Mouse (Mus musculus) limb, embryonic 13.5 days (tissue): Measurements from ENCODE around the gene Cgnl1. TPM values are rescaled to one million over a fixed set of nuclear protein-coding genes. Genes with fewer than 3 reads are reported as not detected.
A peak's percentile ranks its signal among the peaks of the same experiment; 100 is the strongest.

Experiments used
- ATAC-seq: fragments of 200-750 bp; cut with Nextera tagmentation; 2 replicates; pipeline ENCODE4 v1.8.0; 2017; ENCODE audit warnings: low read depth, moderate number of reproducible peaks, moderate TSS enrichment; ENCODE audit not compliant: low FRiP score
- H3K27ac ChIP-seq: fragments of 300-500 bp; sonication (generic); 2 replicates; pipeline ENCODE4 v1.5.1; 2015; ENCODE audit warnings: inconsistent platforms, mild to moderate bottlenecking, moderate library complexity
- H3K27me3 ChIP-seq: fragments of 300-500 bp; sonication (generic); 2 replicates; pipeline ENCODE4 v1.6.1; 2015; ENCODE audit warnings: mild to moderate bottlenecking, inconsistent platforms
- H3K36me3 ChIP-seq: fragments of 300-500 bp; sonication (generic); 2 replicates; pipeline ENCODE4 v1.6.1; 2015; ENCODE audit warnings: inconsistent platforms, mild to moderate bottlenecking, moderate library complexity
- H3K4me1 ChIP-seq: fragments of 300-500 bp; sonication (generic); 2 replicates; pipeline ENCODE4 v1.6.1; 2015; ENCODE audit warnings: inconsistent platforms
- H3K4me2 ChIP-seq: fragments of 300-500 bp; sonication (generic); replicated peaks from 2 replicates; pipeline ENCODE4 v1.6.1; 2015; ENCODE audit warnings: inconsistent platforms, mild to moderate bottlenecking, moderate library complexity
- H3K4me3 ChIP-seq: fragments of 300-500 bp; sonication (generic); 2 replicates; pipeline ENCODE4 v1.5.1; 2015; ENCODE audit warnings: moderate library complexity, mild to moderate bottlenecking, inconsistent platforms
- H3K9ac ChIP-seq: fragments of 300-500 bp; sonication (generic); 2 replicates; pipeline ENCODE4 v1.6.1; 2015; ENCODE audit warnings: mild to moderate bottlenecking, inconsistent platforms
- H3K9me3 ChIP-seq: fragments of 300-500 bp; sonication (generic); 2 replicates; pipeline ENCODE4 v1.6.1; 2016; ENCODE audit warnings: inconsistent platforms
- WGBS: fragments of 180-500 bp; shearing (Covaris S2); methylation state at CpG from one replicate; pipeline ENCODE4 v1.1.7; 2015; 5-methylcytosine and 5-hydroxymethylcytosine counted together
- polyA plus RNA-seq: library from polyadenylated mRNA; unstranded; fragments of >200 nt; fragmentation: Nextera tagmentation; extraction: Ambion mirVana; gene quantifications from 2 replicates; pipeline ENCODE4 v1.2.1, GENCODE M21; 2015

Gene Cgnl1
- polyA plus RNA-seq, 1 experiment from 2014 or later: 13.6 TPM

GRCm38 (mm10) chr9:71805646-71806421 is 34.4 kb upstream of the Cgnl1 start:
- H3K4me3 ChIP-seq: no peak overlapping the region
- H3K27ac ChIP-seq: no peak overlapping the region
- whole genome bisulfite sequencing: 62% methylated on average over 6 of the region's 6 CpGs
- H3K9ac ChIP-seq: no peak overlapping the region
- peaks cover 11% of the 10 kb centered on the region for H3K4me1 ChIP-seq
- H3K36me3 ChIP-seq: no peaks in the 10 kb centered on the region
- no peaks in the 10 kb centered on the region; the same call in none of the 2 replicates for H3K27me3 ChIP-seq
- H3K4me2 ChIP-seq: no peak overlapping the region
- H3K9me3 ChIP-seq: no peaks in the 10 kb centered on the region
- no peak for ATAC-seq

- Histone ChIP-seq H3K27ac (no peak overlapping the region), H3K27me3 (no peaks in the 10 kb centered on the region; the same call in 1 of the 2 replicates), H3K36me3 (no peaks in the 10 kb centered on the region), H3K9me3 (no peaks in the 10 kb centered on the region), H3K4me1 (peaks cover 11% of the 10 kb centered on the region), H3K4me3 (no peak overlapping the region), H3K4me2 (no peak overlapping the region), H3K9ac (no peak overlapping the region)
- ATAC-seq: no peak
- 22% methylated on average over 6 of the region's 6 CpGs for WGBS
Observed at GRCm38 (mm10) chr9:71804116-71804515, 32.7 kb upstream of the Cgnl1 start.

- Histone ChIP-seq H3K4me2 (no peak overlapping the region), H3K36me3 (no peaks in the 10 kb centered on the region), H3K4me1 (peaks cover 6% of the 10 kb centered on the region), H3K4me3 (no peak overlapping the region), H3K9ac (no peak overlapping the region), H3K9me3 (no peaks in the 10 kb centered on the region), H3K27me3 (no peaks in the 10 kb centered on the region), H3K27ac (no peak overlapping the region)
- ATAC-seq: no peak
- WGBS: 52% methylated on average over 7 of the region's 7 CpGs
Observed at GRCm38 (mm10) chr9:71803281-71803680, 31.9 kb upstream of the Cgnl1 start.

- ATAC-seq: no peak
- no peak overlapping the region for H3K9ac ChIP-seq
- H3K4me1 ChIP-seq: peaks cover 6% of the 10 kb centered on the region
- H3K4me2 ChIP-seq: no peak overlapping the region
- no peak overlapping the region for H3K4me3 ChIP-seq
- no peak overlapping the region for H3K27ac ChIP-seq
- WGBS: 88% methylated on average over 5 of the region's 5 CpGs
- H3K36me3 ChIP-seq: no peaks in the 10 kb centered on the region
- no peaks in the 10 kb centered on the region for H3K9me3 ChIP-seq
- no peaks in the 10 kb centered on the region for H3K27me3 ChIP-seq
Observed at GRCm38 (mm10) chr9:71799598-71799997, 28.2 kb upstream of the Cgnl1 start.

GRCm38 (mm10) chr9:71798176-71798575 is 26.8 kb upstream of the Cgnl1 start:
- Histone ChIP-seq H3K27ac (no peak overlapping the region), H3K9ac (no peak overlapping the region), H3K4me1 (no peaks in the 10 kb centered on the region), H3K36me3 (no peaks in the 10 kb centered on the region), H3K27me3 (no peaks in the 10 kb centered on the region), H3K9me3 (no peaks in the 10 kb centered on the region), H3K4me2 (no peak overlapping the region), H3K4me3 (no peak overlapping the region)
- 74% methylated on average over 5 of the region's 5 CpGs for WGBS
- ATAC-seq: no peak

- H3K9me3 ChIP-seq: peaks cover 6% of the 10 kb centered on the region; the same call in 1 of the 2 replicates
- H3K9ac ChIP-seq: no peak overlapping the region
- WGBS: 93% methylated on average over 3 of the region's 3 CpGs
- no peak overlapping the region for H3K4me3 ChIP-seq
- H3K4me2 ChIP-seq: no peak overlapping the region
- H3K36me3 ChIP-seq: no peaks in the 10 kb centered on the region
- H3K27me3 ChIP-seq: no peaks in the 10 kb centered on the region
- H3K27ac ChIP-seq: no peak overlapping the region
- no peak for ATAC-seq
- 0 out of 2 replicates have a peak, but pooled peaks cover 2% of the 10 kb centered on the region for H3K4me1 ChIP-seq
Observed at GRCm38 (mm10) chr9:71777404-71777803, 6.0 kb upstream of the Cgnl1 start.

GRCm38 (mm10) chr9:71776337-71776736 is 4.9 kb upstream of the Cgnl1 start:
- Histone ChIP-seq H3K9ac (no peak overlapping the region), H3K4me1 (0 out of 2 replicates have a peak, but pooled peaks cover 2% of the 10 kb centered on the region), H3K27me3 (no peaks in the 10 kb centered on the region), H3K9me3 (peaks cover 6% of the 10 kb centered on the region; the same call in 1 of the 2 replicates), H3K4me2 (no peak overlapping the region), H3K36me3 (no peaks in the 10 kb centered on the region), H3K4me3 (no peak overlapping the region), H3K27ac (no peak overlapping the region)
- 59% methylated on average over 3 of the region's 3 CpGs for WGBS
- ATAC-seq: no peak

GRCm38 (mm10) chr9:71773563-71773962 is 2.2 kb upstream of the Cgnl1 start:
- 77% methylated on average over 9 of the region's 9 CpGs for WGBS

GRCm38 (mm10) chr9:71772338-71772737 is 936 bp upstream of the Cgnl1 start:
- H3K4me3 ChIP-seq: no peak overlapping the region
- peaks cover 22% of the 10 kb centered on the region for H3K4me1 ChIP-seq
- no peak for ATAC-seq
- H3K9ac ChIP-seq: no peak overlapping the region
- no peak overlapping the region for H3K27ac ChIP-seq
- H3K4me2 ChIP-seq: no peak overlapping the region
- peaks cover 3% of the 10 kb centered on the region; the same call in 1 of the 2 replicates for H3K9me3 ChIP-seq
- 65% methylated on average over 5 of the region's 5 CpGs for WGBS
- H3K27me3 ChIP-seq: peaks cover 9% of the 10 kb centered on the region; the same call in 1 of the 2 replicates
- H3K36me3 ChIP-seq: no peaks in the 10 kb centered on the region

More at GRCm38 (mm10) chr9:71773563-71773962, 2.2 kb upstream of the Cgnl1 start:
- Histone ChIP-seq H3K27me3 (peaks cover 9% of the 10 kb centered on the region; the same call in 1 of the 2 replicates), H3K36me3 (no peaks in the 10 kb centered on the region), H3K27ac (no peak overlapping the region), H3K4me2 (no peak overlapping the region), H3K4me3 (no peak overlapping the region), H3K9ac (no peak overlapping the region), H3K9me3 (peaks cover 6% of the 10 kb centered on the region; the same call in 1 of the 2 replicates), H3K4me1 (peaks cover 22% of the 10 kb centered on the region)
- no peak for ATAC-seq

- ATAC-seq: no peak
- WGBS: 2% methylated on average over 10 of the region's 10 CpGs
Observed at GRCm38 (mm10) chr9:71770484-71770883, 918 bp downstream of the Cgnl1 start.

GRCm38 (mm10) chr9:71769701-71770100 is 1.7 kb downstream of the Cgnl1 start:
- H3K27ac ChIP-seq: no peak overlapping the region
- 29% methylated on average over 9 of the region's 9 CpGs for WGBS
- H3K4me3 ChIP-seq: peak overlapping the region; percentile 68
- H3K4me2 ChIP-seq: peak overlapping the region; percentile 88
- H3K36me3 ChIP-seq: no peaks in the 10 kb centered on the region
- ATAC-seq: no peak
- peaks cover 23% of the 10 kb centered on the region for H3K4me1 ChIP-seq
- H3K9ac ChIP-seq: no peak overlapping the region
- H3K27me3 ChIP-seq: peaks cover 9% of the 10 kb centered on the region; the same call in 1 of the 2 replicates
- no peaks in the 10 kb centered on the region for H3K9me3 ChIP-seq

More at GRCm38 (mm10) chr9:71770484-71770883, 918 bp downstream of the Cgnl1 start:
- Histone ChIP-seq H3K27ac (no peak overlapping the region), H3K9ac (peak overlapping the region; percentile 84), H3K9me3 (no peaks in the 10 kb centered on the region), H3K36me3 (no peaks in the 10 kb centered on the region), H3K27me3 (peaks cover 9% of the 10 kb centered on the region; the same call in 1 of the 2 replicates), H3K4me3 (peak overlapping the region; percentile 68), H3K4me2 (peak overlapping the region; percentile 88), H3K4me1 (peaks cover 22% of the 10 kb centered on the region)

GRCm38 (mm10) chr9:71768119-71768518 is 3.3 kb downstream of the Cgnl1 start:
- no peak overlapping the region for H3K4me2 ChIP-seq
- no peak for ATAC-seq
- 82% methylated on average over 1 of the region's 1 CpGs for WGBS
- no peaks in the 10 kb centered on the region for H3K9me3 ChIP-seq
- H3K4me1 ChIP-seq: peaks cover 30% of the 10 kb centered on the region
- no peaks in the 10 kb centered on the region for H3K36me3 ChIP-seq
- H3K27me3 ChIP-seq: peaks cover 9% of the 10 kb centered on the region; the same call in 1 of the 2 replicates
- H3K27ac ChIP-seq: no peak overlapping the region
- no peak overlapping the region for H3K9ac ChIP-seq
- no peak overlapping the region for H3K4me3 ChIP-seq
